Mouse (Mus musculus): ENCODE results near the gene Omt2b. TPM values are rescaled to one million over a fixed set of nuclear protein-coding genes. Genes with fewer than 3 reads are reported as not detected.

Omt2b gene
- polyA plus RNA-seq, 1 experiment from 2014 or later, result not detected

DNA sequence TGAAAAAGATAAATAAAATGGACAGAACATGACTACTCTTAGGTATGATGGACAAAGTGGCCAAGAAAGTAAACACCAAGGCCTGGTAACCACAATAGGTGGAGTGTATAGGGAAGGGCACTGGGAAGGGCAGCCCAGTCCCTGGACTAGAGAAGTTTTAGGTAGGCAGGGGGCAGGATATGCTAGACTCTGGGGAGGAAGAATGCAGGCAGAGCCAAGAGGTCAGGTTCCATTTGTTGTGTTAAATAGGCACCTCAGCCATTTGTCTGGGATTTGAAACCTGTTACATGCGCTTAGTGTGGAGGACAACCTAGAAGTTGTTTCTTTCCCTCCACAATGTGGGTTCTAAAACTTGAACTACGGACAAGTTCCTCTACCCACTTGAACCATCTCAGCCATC is 42.0 kb downstream of the Omt2b start:
- no peak overlapping the region for H3K9ac ChIP-seq (replicated peaks)
- DNase-seq, result no peak
- no peaks in the 10 kb centered on the region for H3K36me3 ChIP-seq (replicated peaks; ENCODE audit: insufficient read depth, low read length)
- H3K27me3 ChIP-seq (ENCODE audit: insufficient read depth, low read length), result no peaks in the 10 kb centered on the region
- TF ChIP-seq CTCF (IDR thresholded peaks at IDR 0.05; ENCODE audit: low read depth), result no peak
- no peak for TF ChIP-seq EP300 (IDR thresholded peaks at IDR 0.05; ENCODE audit: low read depth)
- no peak overlapping the region for H3K27ac ChIP-seq (ENCODE audit: low read depth)
- no peaks in the 10 kb centered on the region for H3K4me1 ChIP-seq (ENCODE audit: insufficient read depth)
- no peaks in the 10 kb centered on the region for H3K9me3 ChIP-seq (ENCODE audit: low read length)
- no peak overlapping the region for H3K4me3 ChIP-seq (ENCODE audit: low read depth, low read length)
- no peak for ATAC-seq
- H3K4me2 ChIP-seq (ENCODE audit: low read depth, low read length), result no peak overlapping the region
- WGBS (ENCODE audit: insufficient replicate concordance), result 83% methylated on average over 2 of the region's 2 CpGs

DNA sequence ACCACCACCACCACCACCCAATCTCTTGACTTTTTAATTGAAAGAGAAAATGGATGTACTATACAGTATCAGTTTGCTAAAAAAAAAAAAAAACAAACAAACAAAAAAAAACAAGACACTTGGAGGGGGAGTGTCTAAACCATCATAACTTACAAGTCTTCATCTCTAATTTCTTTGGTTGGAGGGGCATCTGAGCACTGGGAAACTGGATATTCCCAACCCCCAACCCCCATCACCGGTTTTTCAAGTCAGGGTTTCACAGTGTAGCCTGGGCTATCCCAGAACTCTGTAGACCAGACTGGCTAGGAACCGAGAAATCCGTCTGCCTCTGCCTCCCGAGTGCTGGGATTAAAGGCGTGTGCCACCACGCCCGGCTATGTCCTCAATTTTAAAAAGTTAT is 42.4 kb downstream of the Omt2b start:
- WGBS (ENCODE audit: insufficient replicate concordance), result 77% methylated on average over 7 of the region's 7 CpGs
- H3K36me3 ChIP-seq (replicated peaks; ENCODE audit: insufficient read depth, low read length), result no peaks in the 10 kb centered on the region
- TF ChIP-seq CTCF (IDR thresholded peaks at IDR 0.05; ENCODE audit: low read depth) (no peak), EP300 (IDR thresholded peaks at IDR 0.05; ENCODE audit: low read depth) (no peak)
- H3K4me2 ChIP-seq (ENCODE audit: low read depth, low read length), result no peak overlapping the region
- no peak overlapping the region for H3K4me3 ChIP-seq (ENCODE audit: low read depth, low read length)
- no peaks in the 10 kb centered on the region for H3K9me3 ChIP-seq (ENCODE audit: low read length)
- H3K9ac ChIP-seq (replicated peaks), result no peak overlapping the region
- ATAC-seq (no peak), DNase-seq (no peak)
- no peaks in the 10 kb centered on the region for H3K4me1 ChIP-seq (ENCODE audit: insufficient read depth)
- no peak overlapping the region for H3K27ac ChIP-seq (ENCODE audit: low read depth)
- no peaks in the 10 kb centered on the region for H3K27me3 ChIP-seq (ENCODE audit: insufficient read depth, low read length)

DNA sequence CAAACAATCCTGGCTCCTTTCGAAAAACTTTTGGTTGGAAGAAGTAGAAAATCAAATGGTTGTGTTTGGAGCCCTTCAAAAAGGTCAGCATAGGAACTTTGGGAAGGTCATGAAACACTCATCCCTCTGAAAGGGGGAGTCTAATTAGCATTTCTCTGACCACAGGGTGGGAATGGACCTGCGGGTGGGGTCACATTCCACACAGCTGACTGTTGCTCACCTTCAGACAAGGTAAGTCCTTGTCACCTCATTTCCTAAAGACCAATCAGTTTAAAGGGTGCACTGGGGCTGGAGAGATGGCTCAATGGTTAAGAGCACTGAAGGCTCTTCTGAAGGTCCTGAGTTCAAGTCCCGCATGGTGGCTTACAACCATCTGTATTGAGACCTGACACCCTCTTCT is 44.1 kb downstream of the Omt2b start:
- no peaks in the 10 kb centered on the region for H3K27me3 ChIP-seq (ENCODE audit: insufficient read depth, low read length)
- H3K4me2 ChIP-seq (ENCODE audit: low read depth, low read length), result no peak overlapping the region
- ATAC-seq (no peak), DNase-seq (no peak)
- no peaks in the 10 kb centered on the region for H3K4me1 ChIP-seq (ENCODE audit: insufficient read depth)
- H3K4me3 ChIP-seq (ENCODE audit: low read depth, low read length), result no peak overlapping the region
- TF ChIP-seq EP300 (IDR thresholded peaks at IDR 0.05; ENCODE audit: low read depth) (no peak), CTCF (IDR thresholded peaks at IDR 0.05; ENCODE audit: low read depth) (no peak)
- 91% methylated on average over 3 of the region's 3 CpGs for WGBS (ENCODE audit: insufficient replicate concordance)
- H3K9ac ChIP-seq (replicated peaks), result no peak overlapping the region
- H3K27ac ChIP-seq (ENCODE audit: low read depth), result no peak overlapping the region
- H3K36me3 ChIP-seq (replicated peaks; ENCODE audit: insufficient read depth, low read length), result no peaks in the 10 kb centered on the region
- H3K9me3 ChIP-seq (ENCODE audit: low read length), result no peaks in the 10 kb centered on the region

- no peak for DNase-seq
- TF ChIP-seq EP300 (IDR thresholded peaks at IDR 0.05; ENCODE audit: low read depth), result no peak
- 68% methylated on average over 10 of the region's 10 CpGs for WGBS (ENCODE audit: insufficient replicate concordance)
- Histone ChIP-seq H3K36me3 (replicated peaks; ENCODE audit: insufficient read depth, low read length) (no peaks in the 10 kb centered on the region), H3K4me3 (ENCODE audit: low read depth, low read length) (no peak overlapping the region), H3K4me2 (ENCODE audit: low read depth, low read length) (no peak overlapping the region), H3K4me1 (ENCODE audit: insufficient read depth) (peaks cover 2% of the 10 kb centered on the region; the same call in 1 of the 2 replicates), H3K9me3 (ENCODE audit: low read length) (no peaks in the 10 kb centered on the region), H3K27ac (ENCODE audit: low read depth) (no peak overlapping the region), H3K9ac (replicated peaks) (no peak overlapping the region), H3K27me3 (ENCODE audit: insufficient read depth, low read length) (0 out of 2 replicates have a peak, but pooled peaks cover 5% of the 10 kb centered on the region)
- no peak for ATAC-seq
Observed at GRCm38 (mm10) chr9:78372827-78373504, 45.6 kb downstream of the Omt2b start.

GRCm38 (mm10) chr9:78374397-78374796 is 47.0 kb downstream of the Omt2b start:
- 46% methylated on average over 5 of the region's 5 CpGs for WGBS (ENCODE audit: insufficient replicate concordance)
- H3K4me1 ChIP-seq (ENCODE audit: insufficient read depth), result peaks cover 6% of the 10 kb centered on the region; the same call in 1 of the 2 replicates

DNA sequence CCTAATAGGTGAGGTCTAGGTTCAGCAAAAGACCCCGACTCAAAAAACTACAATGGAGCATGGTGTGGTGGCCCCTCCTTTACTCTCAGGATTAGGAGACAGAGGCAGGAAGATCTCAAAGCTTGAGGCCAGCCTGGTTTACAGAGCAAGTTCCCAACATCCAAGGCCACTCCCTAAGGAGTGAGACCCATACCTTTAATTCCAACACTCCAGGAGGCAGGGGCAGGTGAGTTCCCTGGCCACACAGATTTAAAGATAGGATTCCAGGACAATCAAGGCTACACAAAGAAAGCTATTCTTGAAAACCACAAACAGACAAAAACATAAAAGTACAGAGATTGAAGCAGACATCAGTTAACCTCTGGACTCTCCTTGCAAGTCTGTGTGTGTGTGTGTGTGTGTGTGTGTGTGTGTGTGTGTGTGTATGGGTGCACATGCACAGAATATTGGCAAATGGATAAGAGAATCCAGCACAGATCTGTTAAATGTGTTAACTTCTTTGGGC is 47.5 kb downstream of the Omt2b start:
- no peak overlapping the region for H3K9ac ChIP-seq (replicated peaks)
- H3K27ac ChIP-seq (ENCODE audit: low read depth), result no peak overlapping the region
- ATAC-seq, result no peak
- no peaks in the 10 kb centered on the region for H3K36me3 ChIP-seq (replicated peaks; ENCODE audit: insufficient read depth, low read length)
- H3K4me1 ChIP-seq (ENCODE audit: insufficient read depth), result peaks cover 6% of the 10 kb centered on the region; the same call in 1 of the 2 replicates
- TF ChIP-seq CTCF (IDR thresholded peaks at IDR 0.05; ENCODE audit: low read depth), result no peak
- no peak for TF ChIP-seq EP300 (IDR thresholded peaks at IDR 0.05; ENCODE audit: low read depth)
- no peak overlapping the region for H3K4me2 ChIP-seq (ENCODE audit: low read depth, low read length)
- WGBS (ENCODE audit: insufficient replicate concordance), result 62% methylated on average over 1 of the region's 1 CpGs
- DNase-seq, result no peak
- no peak overlapping the region for H3K4me3 ChIP-seq (ENCODE audit: low read depth, low read length)
- no peaks in the 10 kb centered on the region for H3K9me3 ChIP-seq (ENCODE audit: low read length)
- H3K27me3 ChIP-seq (ENCODE audit: insufficient read depth, low read length), result peaks cover 15% of the 10 kb centered on the region; the same call in 1 of the 2 replicates

More at GRCm38 (mm10) chr9:78374397-78374796, 47.0 kb downstream of the Omt2b start:
- ATAC-seq, result no peak
- no peak for DNase-seq
- Histone ChIP-seq H3K36me3 (replicated peaks; ENCODE audit: insufficient read depth, low read length) (no peaks in the 10 kb centered on the region), H3K9ac (replicated peaks) (no peak overlapping the region), H3K27me3 (ENCODE audit: insufficient read depth, low read length) (peaks cover 11% of the 10 kb centered on the region; the same call in 1 of the 2 replicates), H3K4me2 (ENCODE audit: low read depth, low read length) (no peak overlapping the region), H3K4me3 (ENCODE audit: low read depth, low read length) (no peak overlapping the region), H3K9me3 (ENCODE audit: low read length) (no peaks in the 10 kb centered on the region), H3K27ac (ENCODE audit: low read depth) (no peak overlapping the region)
- TF ChIP-seq CTCF (IDR thresholded peaks at IDR 0.05; ENCODE audit: low read depth), result no peak
- TF ChIP-seq EP300 (IDR thresholded peaks at IDR 0.05; ENCODE audit: low read depth), result no peak
